Mouse (Mus musculus) lung, postnatal 0 days (tissue): ENCODE data around the gene A430005L14Rik.

Source experiments
- CTCF ChIP-seq: IDR thresholded peaks from 2 replicates; pipeline ENCODE4 v1.5.1; 2016; ENCODE audit warnings: antibody characterized with exemption, mild to moderate bottlenecking
- EP300 ChIP-seq: IDR thresholded peaks from 2 replicates; pipeline ENCODE4 v1.6.1; 2016; ENCODE audit warnings: antibody characterized with exemption, mild to moderate bottlenecking, control low read depth

DNA sequence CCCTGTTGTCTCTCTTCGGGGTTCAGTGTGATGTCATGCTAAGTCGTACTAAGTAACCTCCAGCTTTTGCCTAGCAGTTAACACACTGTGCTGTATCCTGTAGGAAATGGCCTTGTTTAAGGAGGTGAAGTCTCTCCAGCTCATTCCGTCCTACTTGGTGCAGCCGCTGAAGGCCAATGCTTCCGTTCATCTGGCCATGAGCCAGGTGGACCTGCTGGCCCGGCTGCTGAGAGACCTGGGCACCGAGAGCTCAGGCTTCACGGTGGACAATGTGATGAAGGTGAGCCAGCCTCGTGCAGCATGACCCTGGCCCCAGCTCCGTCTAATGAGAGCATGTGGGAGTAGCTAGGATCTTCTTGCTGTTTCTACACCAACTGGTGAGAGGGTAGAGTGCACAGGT is 35.7 kb downstream of the A430005L14Rik start:
- TF ChIP-seq CTCF, result no peak
- TF ChIP-seq EP300, result no peak
